Mouse (Mus musculus): Measurements from ENCODE around the gene Fth1.

Fth1 gene

GRCm38 (mm10) chr19:9991304-9991703 lies 10.9 kb downstream of the Fth1 start:
- peak; percentile 79 to 85 for DNase-seq (ENCODE audit: low read depth in 2 of 2, low spot score in 2 of 2)

DNA sequence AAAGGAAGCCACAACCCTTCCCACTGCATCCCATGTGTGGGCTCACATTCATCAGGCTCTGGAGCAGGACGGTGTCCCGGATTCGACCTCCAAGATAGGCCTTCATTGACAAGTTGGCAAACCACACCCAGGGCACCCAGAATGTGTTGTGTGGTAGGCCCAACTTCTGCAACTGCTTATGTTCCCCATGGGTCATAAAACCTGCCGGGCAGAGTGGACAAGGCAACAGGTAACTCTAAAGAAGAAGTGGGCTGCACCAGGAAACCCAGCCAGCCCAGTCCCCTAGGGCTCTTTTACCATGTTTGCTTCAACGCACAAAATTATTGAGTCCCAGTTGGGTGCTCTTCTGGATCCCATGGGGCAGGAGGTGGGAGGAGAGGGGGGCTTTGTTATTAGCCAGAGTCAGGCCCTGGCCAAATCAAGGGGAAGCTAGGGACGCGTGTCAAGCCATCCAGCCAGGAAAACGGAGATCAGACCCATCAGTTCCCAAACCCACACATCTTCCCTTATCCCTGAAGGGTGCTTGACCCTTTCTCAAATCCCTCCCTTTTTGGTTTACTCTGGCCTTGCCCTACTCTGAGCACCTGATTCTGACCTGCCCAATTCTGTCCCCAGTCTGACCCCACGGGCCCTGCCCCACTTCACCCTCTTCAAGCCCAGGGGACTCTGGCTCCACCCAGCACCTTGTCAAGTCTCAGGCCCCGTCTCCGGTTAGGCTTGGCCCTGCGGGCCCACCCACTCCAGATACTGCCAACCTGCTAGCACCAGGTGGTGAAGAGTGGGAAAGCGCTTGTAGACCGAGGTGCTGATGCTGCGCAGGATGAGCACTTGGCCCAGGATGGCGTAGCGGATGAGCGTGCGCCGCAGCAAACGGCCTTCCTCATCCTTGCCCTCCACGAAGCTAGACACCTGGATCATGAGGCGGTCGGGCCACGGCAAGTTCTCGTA lies 11.9 kb downstream of the Fth1 start:
- no peak for DNase-seq (ENCODE audit: low read depth in 2 of 2, low spot score in 2 of 2)

- peak; percentile 77 to 84 for DNase-seq (ENCODE audit: low read depth in 2 of 2, low spot score in 2 of 2)
Measured at GRCm38 (mm10) chr19:9993036-9993656, 12.7 kb downstream of the Fth1 start.

GRCm38 (mm10) chr19:9997204-9998062 lies 17.0 kb downstream of the Fth1 start:
- no peak for DNase-seq (ENCODE audit: low read depth in 2 of 2, low spot score in 2 of 2)

- DNase-seq (ENCODE audit: low read depth in 2 of 2, low spot score in 2 of 2) = no peak
Measured at GRCm38 (mm10) chr19:9998063-9998416, 17.6 kb downstream of the Fth1 start.

DNA sequence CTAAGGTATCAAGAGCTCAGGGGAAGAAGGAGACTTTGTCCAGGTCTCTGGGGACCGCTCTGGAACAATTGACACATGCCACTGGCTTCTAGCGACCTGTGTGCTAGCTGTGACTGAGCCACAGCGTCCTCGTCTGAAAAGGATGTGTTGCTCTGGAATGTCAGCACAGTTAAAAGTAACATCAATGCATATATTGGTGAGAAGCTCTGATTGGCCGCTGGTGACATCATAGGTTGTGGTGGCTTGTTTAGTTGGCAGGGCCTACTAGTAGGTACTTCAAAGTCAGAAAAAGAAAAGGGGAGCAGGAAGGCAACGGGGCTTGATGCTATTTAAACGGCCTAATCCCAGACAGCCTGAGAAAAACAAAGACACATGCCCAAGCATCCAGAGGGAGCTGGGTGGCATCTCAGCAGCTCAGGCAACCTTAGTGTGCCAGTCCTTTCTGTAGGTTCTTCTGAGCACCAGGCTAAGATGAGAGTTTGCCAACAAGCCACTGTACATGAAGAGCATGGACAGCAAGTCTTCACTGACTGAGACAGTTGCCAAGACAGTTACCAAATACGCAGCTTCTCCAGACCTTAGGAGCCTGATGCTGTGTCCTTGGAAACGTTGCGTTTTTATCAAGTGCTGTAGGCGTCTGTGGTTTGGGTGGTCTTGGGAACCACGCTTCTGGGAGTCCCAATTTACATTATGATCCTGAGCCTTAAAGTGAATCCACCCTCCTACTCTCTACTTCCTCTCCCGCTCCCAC lies 18.5 kb downstream of the Fth1 start:
- DNase-seq (ENCODE audit: low read depth in 2 of 2, low spot score in 2 of 2) = no peak

DNA sequence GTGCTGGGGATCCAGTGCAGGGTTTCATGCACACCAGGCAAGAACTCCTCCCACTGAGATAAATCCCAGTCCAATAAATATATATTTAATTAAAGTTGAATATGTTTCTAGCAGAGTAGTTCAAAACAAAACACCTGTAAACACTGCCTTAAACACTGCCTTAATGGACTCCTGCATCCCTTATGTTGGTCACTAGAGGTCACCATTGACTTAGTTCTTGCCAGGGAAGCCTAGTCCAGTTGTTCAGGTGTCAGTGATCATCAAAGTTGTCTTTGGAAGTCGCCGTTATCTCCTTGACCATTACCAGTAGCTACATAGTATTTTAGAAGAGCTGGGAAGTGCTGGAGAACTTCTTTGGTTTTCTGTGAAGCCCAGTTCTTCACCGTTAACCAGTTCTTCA lies 19.9 kb downstream of the Fth1 start:
- DNase-seq (ENCODE audit: low read depth in 2 of 2, low spot score in 2 of 2) = no peak

DNA sequence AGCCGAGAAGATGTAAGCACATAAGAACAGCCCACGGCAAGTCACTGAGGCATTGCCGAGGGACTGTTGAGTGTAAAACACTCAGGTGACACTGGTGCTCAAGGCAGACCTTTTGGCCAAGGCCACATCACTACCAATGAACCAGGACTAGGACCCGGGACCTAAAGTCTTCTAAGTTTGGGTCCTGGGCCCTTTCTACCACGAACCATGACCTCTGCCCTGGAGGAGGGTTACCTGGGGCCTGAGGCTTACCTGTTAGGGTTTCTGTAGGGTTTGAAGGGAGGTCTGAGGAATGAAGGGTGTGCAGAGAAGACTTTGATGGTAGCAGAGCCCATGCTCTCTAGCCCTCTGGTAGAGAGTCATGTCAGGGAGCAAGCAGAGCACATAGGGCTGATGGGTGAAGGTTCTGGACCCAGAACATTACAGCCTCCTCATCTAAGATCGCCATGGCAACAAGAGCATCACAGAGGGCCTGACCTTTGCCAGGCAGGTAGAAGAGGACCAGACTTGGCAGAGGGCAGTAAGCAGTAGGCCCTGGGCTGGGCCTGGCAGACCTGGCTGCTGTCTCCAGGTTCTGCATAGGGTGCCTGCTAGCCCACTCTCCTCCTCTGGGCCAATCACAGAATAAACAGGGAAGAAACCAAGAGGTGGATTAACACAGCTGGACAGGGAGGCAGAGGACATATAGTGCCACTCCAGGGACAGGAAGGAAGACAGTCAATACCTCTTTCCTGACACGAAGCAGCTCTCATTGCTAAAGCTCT lies 21.0 kb downstream of the Fth1 start, which contains the start of the genes Best1 and Rab3il1:
TSS of gene Best1 (minus strand) at position 428 of the 764 bp plus-strand sequence.
TSS of gene Rab3il1 (plus strand) at position 464 of the 764 bp plus-strand sequence.
- no peak for DNase-seq (ENCODE audit: low read depth in 2 of 2, low spot score in 2 of 2)

DNA sequence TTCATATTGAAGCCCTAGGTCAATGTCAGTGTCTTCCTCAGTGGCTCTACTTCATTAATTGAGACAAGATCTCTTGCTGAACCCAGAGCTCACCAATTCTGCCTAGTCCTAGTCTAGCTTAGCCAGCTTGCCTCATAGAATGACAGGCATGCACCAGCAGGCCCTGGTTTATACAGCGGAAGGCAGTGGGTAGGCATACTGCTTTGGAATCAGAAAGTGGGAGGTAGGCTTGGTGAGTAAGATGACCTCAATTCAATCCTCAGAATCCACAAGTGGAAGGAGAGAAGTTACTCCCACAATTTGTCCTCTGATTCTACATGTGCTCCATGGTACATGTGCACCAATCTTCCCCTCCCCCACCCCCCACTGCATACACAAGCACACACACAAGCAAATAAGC lies 23.3 kb downstream of the Fth1 start:
- DNase-seq (ENCODE audit: low read depth in 2 of 2, low spot score in 2 of 2) = no peak

- DNase-seq (ENCODE audit: low read depth in 2 of 2, low spot score in 2 of 2) = no peak
Measured at GRCm38 (mm10) chr19:10011408-10011807, 31.0 kb downstream of the Fth1 start.

DNA sequence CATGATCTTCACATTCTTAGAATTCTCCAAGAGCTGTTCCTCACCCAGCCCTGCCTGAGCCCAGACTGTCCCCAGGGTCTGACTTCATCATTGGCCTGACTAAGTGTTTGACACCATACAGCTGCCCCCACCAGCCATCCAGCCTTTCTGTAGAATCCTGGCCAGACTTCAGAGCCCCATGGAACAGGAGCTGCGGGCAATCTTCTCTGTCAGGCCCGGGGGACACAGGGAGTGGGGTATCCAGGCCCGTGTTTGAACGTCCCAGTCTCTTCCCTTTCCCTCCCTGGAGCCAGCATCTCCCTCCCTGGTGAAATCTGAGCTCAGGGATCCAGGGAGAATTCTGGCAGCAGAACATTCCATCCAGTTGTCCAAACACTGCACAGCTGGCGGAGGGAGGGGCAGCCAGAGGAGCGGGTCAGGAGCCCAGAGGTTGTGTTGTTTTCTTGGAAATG lies 32.5 kb downstream of the Fth1 start:
- DNase-seq (ENCODE audit: low read depth in 2 of 2, low spot score in 2 of 2) = no peak

- no peak for DNase-seq (ENCODE audit: low read depth in 2 of 2, low spot score in 2 of 2)
Measured at GRCm38 (mm10) chr19:10013348-10013747, 33.0 kb downstream of the Fth1 start.

DNA sequence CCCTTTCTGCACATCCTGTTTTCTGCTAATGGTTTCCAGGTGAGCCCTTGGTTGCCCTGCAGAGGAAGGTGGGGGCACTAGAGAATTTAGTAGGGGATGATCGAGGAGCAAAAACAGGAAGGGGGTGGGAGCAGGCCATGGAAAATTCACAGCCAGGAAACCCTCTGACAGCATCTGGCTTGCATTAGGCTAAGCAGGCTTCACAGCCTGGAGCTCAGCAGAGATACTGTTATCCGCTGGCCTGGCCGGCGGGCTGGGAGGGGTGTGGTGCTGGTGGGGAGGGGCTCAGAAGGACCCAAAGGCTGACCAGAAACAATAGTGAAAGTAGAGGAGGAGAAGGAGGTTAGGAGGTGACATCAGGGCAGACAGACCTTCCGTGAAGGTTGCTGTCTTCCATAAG lies 33.5 kb downstream of the Fth1 start:
- no peak for DNase-seq (ENCODE audit: low read depth in 2 of 2, low spot score in 2 of 2)

- DNase-seq (ENCODE audit: low read depth in 2 of 2, low spot score in 2 of 2) = no peak
Measured at GRCm38 (mm10) chr19:10014824-10015223, 34.4 kb downstream of the Fth1 start.

DNA sequence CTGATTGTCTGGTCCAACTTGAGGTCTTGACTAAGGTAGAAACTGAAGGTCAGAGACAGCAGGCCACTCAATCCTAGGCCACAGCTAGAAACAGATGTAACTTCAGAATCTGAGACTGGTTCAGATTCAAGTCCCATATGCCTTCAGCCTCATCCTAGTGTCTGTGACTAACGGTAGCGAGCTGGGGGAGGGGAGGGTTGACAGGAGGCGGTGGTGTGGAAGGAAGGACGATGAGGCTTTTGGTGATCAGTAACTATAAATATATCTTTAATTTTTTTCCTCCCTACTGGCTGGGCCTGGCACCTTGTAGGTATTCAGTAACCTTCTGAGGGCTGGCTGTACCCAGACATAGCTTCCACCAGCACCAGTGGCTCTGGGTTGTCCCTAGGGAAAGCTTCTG lies 35.0 kb downstream of the Fth1 start:
- no peak for DNase-seq (ENCODE audit: low read depth in 2 of 2, low spot score in 2 of 2)

DNA sequence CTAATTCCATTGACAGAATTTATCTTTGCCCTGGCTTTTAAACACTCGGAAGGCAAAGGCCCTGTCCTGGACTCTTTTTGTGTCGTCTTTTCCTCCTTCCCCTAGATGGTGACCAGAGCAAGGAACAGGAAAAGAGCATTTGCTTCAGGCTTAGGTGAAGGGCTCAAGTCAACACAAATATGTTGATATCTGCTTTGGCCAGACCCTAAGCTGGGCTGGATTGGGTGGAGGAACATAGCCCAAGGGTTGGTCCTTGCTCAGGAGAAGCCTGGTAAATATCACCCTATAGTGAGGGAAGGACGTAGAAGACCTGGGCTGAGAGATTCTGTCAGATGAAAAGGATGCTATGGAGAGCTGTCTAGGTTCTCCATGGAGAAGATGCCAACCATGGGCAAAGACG lies 35.8 kb downstream of the Fth1 start:
- DNase-seq (ENCODE audit: low read depth in 2 of 2, low spot score in 2 of 2) = no peak

DNA sequence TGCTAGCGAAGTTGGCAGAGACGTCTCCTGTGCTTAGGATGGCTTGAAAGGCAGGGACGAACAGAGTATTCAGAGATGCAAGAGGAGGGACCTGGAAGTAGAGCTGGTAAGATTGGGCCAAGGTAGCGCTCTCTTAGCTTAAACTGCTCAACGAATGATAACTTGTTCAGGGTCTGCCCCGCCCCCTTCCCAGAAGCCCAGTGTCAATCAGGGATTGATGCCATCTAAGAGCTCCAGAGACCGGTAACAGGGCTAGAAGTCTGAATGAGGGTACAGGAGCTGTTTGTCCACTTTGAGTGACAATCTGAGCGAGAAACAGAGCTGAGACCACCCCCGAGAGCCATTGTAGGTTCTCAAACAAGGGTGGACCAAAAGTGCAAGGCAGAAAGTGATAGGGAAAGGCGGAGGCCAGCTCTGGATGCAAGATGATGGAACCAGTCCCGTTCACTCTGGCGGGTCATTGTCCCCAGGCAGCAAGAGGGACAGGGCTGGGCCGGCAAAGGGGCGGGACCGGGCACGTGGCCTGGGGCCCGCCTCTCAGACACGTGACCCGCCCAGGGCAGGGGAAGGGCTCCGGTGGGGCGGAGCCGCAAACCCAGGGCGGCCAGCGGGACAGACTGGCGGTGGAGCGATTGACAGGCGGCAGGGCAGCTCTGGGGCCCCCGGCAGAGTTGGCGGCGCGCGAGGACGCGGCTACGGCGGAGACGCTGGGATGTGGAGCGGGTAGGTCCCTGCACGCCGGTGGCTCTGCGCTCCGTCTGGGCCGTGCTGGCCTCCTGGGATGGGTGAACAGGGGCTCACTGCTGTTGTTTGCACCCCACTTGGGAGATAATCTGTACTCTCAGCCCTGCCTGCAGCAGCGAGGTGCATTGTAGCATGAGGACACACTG lies 37.5 kb downstream of the Fth1 start:
- DNase-seq (ENCODE audit: low read depth in 2 of 2, low spot score in 2 of 2) = peak; percentile 8 to 17

GRCm38 (mm10) chr19:10018527-10018818 lies 38.1 kb downstream of the Fth1 start:
- DNase-seq (ENCODE audit: low read depth in 2 of 2, low spot score in 2 of 2) = no peak

DNA sequence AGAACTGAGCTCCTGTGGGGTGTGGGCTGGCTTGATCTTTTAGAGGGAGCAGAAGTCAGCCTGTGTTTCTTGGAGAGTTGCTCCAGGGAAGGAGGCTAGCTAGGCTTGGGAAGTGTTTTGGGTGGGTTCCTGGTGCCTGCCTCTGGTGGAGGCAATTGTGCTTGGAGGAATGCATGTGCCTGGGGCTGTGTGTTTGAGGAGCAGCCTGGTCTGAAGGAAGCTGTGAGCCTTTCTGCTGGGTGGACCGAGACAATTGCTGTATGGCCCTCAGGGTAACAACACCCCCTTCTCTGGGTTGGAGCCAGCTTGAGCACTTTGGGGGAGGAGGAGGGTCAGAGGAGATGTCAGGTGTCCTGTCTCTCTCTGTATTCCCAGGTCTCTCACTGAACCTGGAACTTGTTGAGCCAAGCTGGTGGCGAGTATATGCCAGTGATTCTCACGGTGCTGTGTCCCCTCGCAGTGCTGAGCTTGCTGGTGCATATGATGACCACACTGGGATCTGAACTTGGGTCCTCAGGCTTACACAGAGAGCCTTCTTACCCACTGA lies 38.9 kb downstream of the Fth1 start:
- no peak for DNase-seq (ENCODE audit: low read depth in 2 of 2, low spot score in 2 of 2)
